In genomic region chr10:8756604-8757354, GRCm38 (mm10) we compare ENCODE assay signal across 9 mouse cellular contexts.
A peak's percentile ranks its signal among the peaks of the same experiment; 100 is the strongest.
DNase-seq lines count a peak whose midpoint lies in the region; ATAC-seq and TF ChIP-seq lines count a peak whose summit lies in the region.
"Had no signal": no experiment of that assay in that cellular context is flagged by ENCODE, and none has a peak within 500 bp of the region (broad histone marks: within the 10 kb centered on the region; RNA-seq: fewer than 3 reads in every experiment).

No protein-coding gene starts in this region.

- no peak for ATAC-seq in forebrain, embryonic 13.5 days
- no peak for ATAC-seq in forebrain, embryonic 11.5 days (replicated peaks; ENCODE audit: low FRiP score)
- ATAC-seq in lung, postnatal 0 days = peak; percentile 8

- peaks cover 42% of the 10 kb centered on the region for H3K4me1 ChIP-seq in forebrain, embryonic 13.5 days
- H3K4me1 ChIP-seq in forebrain, embryonic 11.5 days (replicated peaks; ENCODE audit: control insufficient read depth, insufficient read depth, low read length) = peaks cover 8% of the 10 kb centered on the region; the same call in 1 of the 2 replicates
- H3K4me1 ChIP-seq in lung, postnatal 0 days (ENCODE audit: insufficient read depth, low read depth, low read length) = no peaks in the 10 kb centered on the region; the same call in 1 of the 2 replicates

- H3K4me2 ChIP-seq in forebrain, embryonic 13.5 days = no peak overlapping the region; the same call in 1 of the 2 replicates
- no peak overlapping the region for H3K4me2 ChIP-seq in forebrain, embryonic 11.5 days (ENCODE audit: low read depth, low read length, severe bottlenecking)
- peak overlapping the region; percentile 6; the same call in 1 of the 2 replicates for H3K4me2 ChIP-seq in lung, postnatal 0 days (replicated peaks; ENCODE audit: low read depth, low read length)

- 0 out of 2 replicates have a peak, but pooled peaks cover 3% of the 10 kb centered on the region for H3K27me3 ChIP-seq in forebrain, embryonic 13.5 days
- no peaks in the 10 kb centered on the region for H3K27me3 ChIP-seq in forebrain, embryonic 11.5 days (ENCODE audit: control insufficient read depth, insufficient read depth, low read length)
- H3K27me3 ChIP-seq in lung, postnatal 0 days (replicated peaks; ENCODE audit: insufficient read depth, low read length) = no peaks in the 10 kb centered on the region

- H3K9ac ChIP-seq in forebrain, embryonic 13.5 days = 0 out of 2 replicates have a peak overlapping the region, but pooled peaks have one; percentile 23
- H3K9ac ChIP-seq in forebrain, embryonic 11.5 days (ENCODE audit: low read length) = no peak overlapping the region
- no peak overlapping the region for H3K9ac ChIP-seq in lung, postnatal 0 days (replicated peaks; ENCODE audit: low read depth)

- H3K4me3 ChIP-seq in forebrain, embryonic 13.5 days = no peak overlapping the region
- no peak overlapping the region for H3K4me3 ChIP-seq in forebrain, embryonic 11.5 days (ENCODE audit: low read depth, low read length)
- no peak overlapping the region for H3K4me3 ChIP-seq in lung, postnatal 0 days (ENCODE audit: low read depth, low read length)

- no peak for DNase-seq in forebrain, embryonic 11.5 days (ENCODE audit: low spot score)
- DNase-seq in ovary, postnatal 36 days (ENCODE audit: low spot score) = peak; percentile 41
- DNase-seq in ovary, postnatal 14 days (ENCODE audit: low spot score) = no peak
- DNase-seq in lung, postnatal 0 days (ENCODE audit: low spot score) = peak; percentile 52
- no peak for DNase-seq in thymus, adult 18-20 months
- no peak for DNase-seq in cerebellum, postnatal 36 days
- no peak for DNase-seq in layer of hippocampus, postnatal 10 days (ENCODE audit: low spot score in 2 of 2)
- DNase-seq: kidney, adult 8-10 months had no signal

- WGBS in forebrain, embryonic 13.5 days = 53% methylated on average over 11 of the region's 11 CpGs
- 58% methylated on average over 11 of the region's 11 CpGs for WGBS in forebrain, embryonic 11.5 days
- 58% methylated on average over 11 of the region's 11 CpGs for WGBS in lung, postnatal 0 days

- H3K36me3 ChIP-seq in forebrain, embryonic 13.5 days (ENCODE audit: poor library complexity, severe bottlenecking) = no peaks in the 10 kb centered on the region
- H3K36me3 ChIP-seq in forebrain, embryonic 11.5 days (ENCODE audit: control insufficient read depth, insufficient read depth, low read length) = no peaks in the 10 kb centered on the region
- no peaks in the 10 kb centered on the region for H3K36me3 ChIP-seq in lung, postnatal 0 days (ENCODE audit: insufficient read depth, low read length)

- TF ChIP-seq EP300 in lung, postnatal 0 days (IDR thresholded peaks at IDR 0.05) = no peak

- H3K9me3 ChIP-seq in forebrain, embryonic 13.5 days (replicated peaks) = no peaks in the 10 kb centered on the region
- no peaks in the 10 kb centered on the region for H3K9me3 ChIP-seq in forebrain, embryonic 11.5 days (ENCODE audit: control insufficient read depth, low read length)
- H3K9me3 ChIP-seq in lung, postnatal 0 days (ENCODE audit: low read length) = no peaks in the 10 kb centered on the region

- no peak overlapping the region for H3K27ac ChIP-seq in forebrain, embryonic 13.5 days
- H3K27ac ChIP-seq in forebrain, embryonic 11.5 days (ENCODE audit: low read depth, low read length) = no peak overlapping the region
- peak overlapping the region; percentile 77 for H3K27ac ChIP-seq in lung, postnatal 0 days (ENCODE audit: low read length)

- TF ChIP-seq CTCF in lung, postnatal 0 days (IDR thresholded peaks at IDR 0.05) = no peak

Comparison
In these comparisons a context has a peak if more than half of its experiments do, and no peak if none do; other contexts are left out.
1. DNase-seq: peak in ovary, postnatal 36 days (single experiment) and lung, postnatal 0 days (single experiment); none in forebrain, embryonic 11.5 days (single experiment), ovary, postnatal 14 days (single experiment), thymus, adult 18-20 months (0 of 2), cerebellum, postnatal 36 days (0 of 2) and layer of hippocampus, postnatal 10 days (0 of 2).